Mouse (Mus musculus) heart, postnatal 0 days (tissue): Measurements from ENCODE around the gene Ncln.

Source experiments
- CTCF ChIP-seq: IDR thresholded peaks from 2 replicates; pipeline ENCODE4 v1.5.1; 2016; ENCODE audit warnings: antibody characterized with exemption, control low read depth, low read depth
- EP300 ChIP-seq: IDR thresholded peaks from 2 replicates; pipeline ENCODE4 v1.6.1; 2016; ENCODE audit warnings: antibody characterized with exemption, low read depth

GRCm38 (mm10) chr10:81466066-81466465 is 30.1 kb downstream of the Ncln start:
- TF ChIP-seq CTCF (no peak), EP300 (no peak)
